Mouse (Mus musculus): Measurements from ENCODE around the gene Islr. TPM values are rescaled to one million over a fixed set of nuclear protein-coding genes. Genes with fewer than 3 reads are reported as not detected.

Islr gene
- polyA plus RNA-seq, 2 experiments from 2014 or later = 0.77 to 1.2 TPM

- no peak for ATAC-seq
Observed at GRCm38 (mm10) chr9:58111431-58111830, 92.7 kb downstream of the Islr start.

GRCm38 (mm10) chr9:58110787-58111186, 93.3 kb downstream of the Islr start:
- no peak for ATAC-seq

DNA sequence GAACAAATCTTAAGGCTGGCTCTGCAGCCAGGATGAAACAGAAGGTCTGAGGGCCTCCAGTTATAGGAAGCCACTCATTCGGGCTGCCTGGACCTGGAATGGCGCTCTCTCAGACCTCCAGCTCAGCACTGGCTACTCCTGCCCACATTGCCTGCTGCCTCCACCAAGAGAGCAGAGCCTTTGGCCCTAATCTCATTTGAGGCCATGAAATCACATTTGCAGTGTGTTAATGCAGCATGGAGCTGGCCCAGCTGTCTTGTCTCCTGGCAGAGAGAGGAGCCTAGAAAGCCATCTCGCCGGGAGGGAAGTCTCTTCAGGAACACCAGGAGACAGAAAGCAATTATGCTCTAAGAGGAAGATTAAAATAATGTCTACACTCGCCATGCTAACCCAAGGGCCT, 96.6 kb downstream of the Islr start:
- no peak for ATAC-seq

Other genes starting within 250 kb of the Islr start
- gene Cyp11a1, start 197.9 kb downstream of the Islr start, polyA plus RNA-seq (2017; shearing (Covaris generic)) = not detected
- 1 to 10 TPM; 3.8 to 7.2 TPM for gene Stra6, start 140.5 kb downstream of the Islr start, polyA plus RNA-seq (2017; shearing (Covaris generic))
- not detected for gene Ccdc33, start 85.5 kb downstream of the Islr start, polyA plus RNA-seq (2017; shearing (Covaris generic))
- not detected for gene Islr2, start within 50 bp of the Islr start, polyA plus RNA-seq (2017; shearing (Covaris generic))
- gene Pml, start 45.5 kb upstream of the Islr start, polyA plus RNA-seq (2017; shearing (Covaris generic)) = 10 to 100 TPM; 45.9 to 77.9 TPM
- 10 to 100 TPM; 26.0 to 83.0 TPM for gene Stoml1, start 48.9 kb upstream of the Islr start, polyA plus RNA-seq (2017; shearing (Covaris generic))
- gene Loxl1, start 108.9 kb upstream of the Islr start, polyA plus RNA-seq (2017; shearing (Covaris generic)) = not detected
- gene Tbc1d21, start 166.1 kb upstream of the Islr start, polyA plus RNA-seq (2017; shearing (Covaris generic)) = not detected

All from CD4-positive, CD25-positive, alpha-beta regulatory T cell, adult 4 months (primary cell).